Mouse (Mus musculus) cerebellum, postnatal 36 days (tissue): ENCODE data around the gene Fam111a.

Experiments used
- DNase-seq, 2 experiments: peaks; one replicate each; pipeline ENCODE4 v3.0.0; 2021 to 2022; ENCODE audit warnings: mixed read lengths in 2 of 2

The Fam111a gene

GRCm38 (mm10) chr19:12564197-12564596 lies 18.7 kb downstream of the Fam111a start:
- no peak for DNase-seq

- no peak for DNase-seq
Measured at GRCm38 (mm10) chr19:12567011-12567410, 21.5 kb downstream of the Fam111a start.

- DNase-seq, result no peak
Measured at GRCm38 (mm10) chr19:12570866-12571265, 25.3 kb downstream of the Fam111a start.

GRCm38 (mm10) chr19:12571687-12572086 lies 26.1 kb downstream of the Fam111a start:
- DNase-seq, result no peak

- DNase-seq, result no peak
Measured at GRCm38 (mm10) chr19:12572614-12573265, 27.2 kb downstream of the Fam111a start.

- DNase-seq, result peak; percentile 10 to 14
Measured at GRCm38 (mm10) chr19:12573266-12574011, 27.9 kb downstream of the Fam111a start.

GRCm38 (mm10) chr19:12574012-12574407 lies 28.5 kb downstream of the Fam111a start:
- no peak for DNase-seq

GRCm38 (mm10) chr19:12575107-12575506 lies 29.6 kb downstream of the Fam111a start:
- no peak for DNase-seq

- DNase-seq, result no peak
Measured at GRCm38 (mm10) chr19:12575514-12575913, 30.0 kb downstream of the Fam111a start.

- DNase-seq, result no peak
Measured at GRCm38 (mm10) chr19:12576639-12577038, 31.1 kb downstream of the Fam111a start.

- DNase-seq, result no peak
Measured at GRCm38 (mm10) chr19:12585310-12585709, 39.8 kb downstream of the Fam111a start.

GRCm38 (mm10) chr19:12591908-12592307 lies 46.4 kb downstream of the Fam111a start:
- DNase-seq, result peak; percentile 43 to 65

- no peak for DNase-seq
Measured at GRCm38 (mm10) chr19:12595135-12595529, 49.6 kb downstream of the Fam111a start.

GRCm38 (mm10) chr19:12595530-12596289 lies 50.2 kb downstream of the Fam111a start:
- DNase-seq, result peak; percentile 61 to 67

GRCm38 (mm10) chr19:12596290-12597072 lies 50.9 kb downstream of the Fam111a start:
- peak; percentile 15 to 38 for DNase-seq

GRCm38 (mm10) chr19:12597073-12597405 lies 51.5 kb downstream of the Fam111a start:
- DNase-seq, result no peak

GRCm38 (mm10) chr19:12598674-12599073 lies 53.1 kb downstream of the Fam111a start:
- DNase-seq, result no peak

GRCm38 (mm10) chr19:12599674-12600073 lies 54.1 kb downstream of the Fam111a start, which contains the start of gene Gm4952:
Gene Gm4952 (plus strand): TSS chr19:12599974.
- no peak for DNase-seq

- no peak for DNase-seq
Measured at GRCm38 (mm10) chr19:12600684-12601480, 55.3 kb downstream of the Fam111a start.

GRCm38 (mm10) chr19:12608336-12608735 lies 62.8 kb downstream of the Fam111a start:
- no peak for DNase-seq

GRCm38 (mm10) chr19:12613646-12614045 lies 68.1 kb downstream of the Fam111a start:
- no peak for DNase-seq

GRCm38 (mm10) chr19:12633176-12633575 lies 87.6 kb downstream of the Fam111a start, which contains the start of gene Glyat:
Gene Glyat (plus strand): TSS chr19:12633308.
- DNase-seq, result no peak
